Mouse (Mus musculus) limb, embryonic 14.5 days (tissue): ENCODE results near the gene Mbnl2. TPM values are rescaled to one million over a fixed set of nuclear protein-coding genes. Genes with fewer than 3 reads are reported as not detected.
A peak's percentile ranks its signal among the peaks of the same experiment; 100 is the strongest.

Experiments used
- ATAC-seq: fragments of 200-750 bp; cut with Nextera tagmentation; 2 replicates; pipeline ENCODE4 v1.8.0; 2017; ENCODE audit warnings: low read depth, moderate number of reproducible peaks, moderate TSS enrichment; ENCODE audit not compliant: low FRiP score
- DNase-seq: peaks from one replicate; pipeline ENCODE4 v3.0.0-alpha.2; 2015; ENCODE audit warnings: low spot score
- H3K27ac ChIP-seq: fragments of 300-500 bp; sonication (generic); replicated peaks from 2 replicates; pipeline ENCODE4 v1.5.1; 2014; ENCODE audit warnings: low read depth, mild to moderate bottlenecking, low read length, moderate library complexity, mixed read lengths
- H3K27me3 ChIP-seq: fragments of 300-500 bp; sonication (generic); 2 replicates; pipeline ENCODE4 v1.6.1; 2014; ENCODE audit warnings: low read length, mixed read lengths; ENCODE audit not compliant: control insufficient read depth, insufficient read depth
- H3K36me3 ChIP-seq: fragments of 300-500 bp; sonication (generic); 2 replicates; pipeline ENCODE4 v1.6.1; 2014; ENCODE audit warnings: mild to moderate bottlenecking, low read length, moderate library complexity, mixed read lengths; ENCODE audit not compliant: control insufficient read depth, insufficient read depth
- H3K4me1 ChIP-seq: fragments of 300-500 bp; sonication (generic); 2 replicates; pipeline ENCODE4 v1.6.1; 2014; ENCODE audit warnings: antibody characterized with exemption, low read length, mixed read lengths; ENCODE audit not compliant: control insufficient read depth, insufficient read depth
- H3K4me2 ChIP-seq: fragments of 300-500 bp; sonication (generic); replicated peaks from 2 replicates; pipeline ENCODE4 v1.6.1; 2014; ENCODE audit warnings: low read depth, mild to moderate bottlenecking, low read length, moderate library complexity; ENCODE audit not compliant: severe bottlenecking
- H3K4me3 ChIP-seq: fragments of 300-500 bp; sonication (generic); replicated peaks from 2 replicates; pipeline ENCODE4 v1.5.1; 2014; ENCODE audit warnings: low read length
- H3K9ac ChIP-seq: fragments of 300-500 bp; sonication (generic); 2 replicates; pipeline ENCODE4 v1.6.1; 2014; ENCODE audit warnings: mild to moderate bottlenecking, low read depth, low read length, moderate library complexity; ENCODE audit not compliant: severe bottlenecking
- H3K9me3 ChIP-seq: fragments of 300-500 bp; sonication (generic); 2 replicates; pipeline ENCODE4 v1.6.1; 2016; ENCODE audit warnings: low read length; ENCODE audit not compliant: control insufficient read depth
- POLR2A ChIP-seq: fragments of 200-500 bp; IDR thresholded peaks from 2 replicates; pipeline ENCODE4 v1.8.0; 2012; ENCODE audit warnings: inconsistent platforms, mild to moderate bottlenecking, moderate library complexity, borderline replicate concordance; ENCODE audit not compliant: insufficient read depth, insufficient read length; ENCODE audit errors: extremely low read depth
- WGBS: fragments of 180-500 bp; shearing (Covaris S2); extraction: QIAGEN DNeasy Blood & Tissue Kit; methylation state at CpG from one replicate; pipeline ENCODE4 v1.1.7; 2014; 5-methylcytosine and 5-hydroxymethylcytosine counted together
- polyA plus RNA-seq, 2 experiments: library from polyadenylated mRNA; depleted of rRNA in 1 of 2; stranded (reverse) in 1 of 2; unstranded in 1 of 2; fragments of >200 nt; fragmentation: Nextera tagmentation in 1 of 2; extraction: Ambion mirVana in 1 of 2; gene quantifications; 2 replicates each; pipeline versions ENCODE4 v1.2.1 to v1.2.3; 2012 to 2014

The Mbnl2 gene
- polyA plus RNA-seq, 2 experiments: 109 to 161 TPM

- peaks cover 44% of the 10 kb centered on the region for H3K4me1 ChIP-seq
- TF ChIP-seq POLR2A: no peak
- no peaks in the 10 kb centered on the region for H3K27me3 ChIP-seq
- WGBS: 67% methylated on average over 8 of the region's 8 CpGs
- ATAC-seq (no peak), DNase-seq (no peak)
- no peaks in the 10 kb centered on the region for H3K9me3 ChIP-seq
- H3K9ac ChIP-seq: no peak overlapping the region
- H3K4me3 ChIP-seq: no peak overlapping the region
- H3K36me3 ChIP-seq: peaks cover 6% of the 10 kb centered on the region; the same call in 1 of the 2 replicates
- H3K27ac ChIP-seq: 0 out of 2 replicates have a peak overlapping the region, but pooled peaks have one; percentile 38
- no peak overlapping the region for H3K4me2 ChIP-seq
These were observed 61.4 kb downstream of the Mbnl2 start for GRCm38 (mm10) chr14:120336841-120337240.

DNA sequence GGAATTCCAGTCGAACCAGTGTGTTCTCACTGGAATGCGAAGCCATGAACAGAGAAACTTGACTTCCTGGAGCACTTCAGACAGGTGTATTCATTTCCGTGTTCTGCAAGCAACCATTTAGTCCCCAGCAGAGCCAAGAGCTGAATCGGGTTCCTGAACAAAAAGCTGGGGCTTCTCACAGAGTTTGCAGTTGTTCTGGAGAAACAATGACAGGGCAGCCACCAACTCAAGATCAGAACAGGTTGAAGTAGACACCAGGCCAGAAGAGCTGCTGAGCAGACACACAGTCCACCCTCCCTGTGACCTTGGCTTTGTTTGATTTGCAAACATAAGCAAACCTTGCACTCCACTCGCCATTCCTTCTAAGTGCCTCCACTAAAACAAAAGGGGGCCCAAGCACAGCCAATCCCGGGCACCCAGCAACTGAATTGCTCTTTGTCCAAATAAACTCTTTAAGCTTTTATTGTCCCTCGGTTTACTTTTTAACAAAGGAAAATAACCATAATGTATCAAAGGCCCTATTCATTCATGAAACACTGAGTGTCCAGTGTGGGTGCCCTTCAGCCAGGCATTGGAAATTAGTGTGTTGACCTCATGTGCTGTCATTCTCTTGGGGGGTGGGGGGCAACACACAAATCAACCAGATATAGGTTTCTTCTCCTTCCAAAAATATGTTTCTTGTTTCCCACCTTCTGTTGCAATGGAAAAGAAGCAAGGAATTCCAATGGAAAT lies 62.4 kb downstream of the Mbnl2 start:
- no peak overlapping the region for H3K27ac ChIP-seq
- no peaks in the 10 kb centered on the region for H3K27me3 ChIP-seq
- H3K9ac ChIP-seq: no peak overlapping the region
- H3K4me1 ChIP-seq: peaks cover 43% of the 10 kb centered on the region
- WGBS: 36% methylated on average over 7 of the region's 7 CpGs
- no peak overlapping the region for H3K4me2 ChIP-seq
- H3K36me3 ChIP-seq: peaks cover 6% of the 10 kb centered on the region; the same call in 1 of the 2 replicates
- no peak for TF ChIP-seq POLR2A
- DNase-seq (no peak), ATAC-seq (no peak)
- no peak overlapping the region for H3K4me3 ChIP-seq
- no peaks in the 10 kb centered on the region for H3K9me3 ChIP-seq

DNA sequence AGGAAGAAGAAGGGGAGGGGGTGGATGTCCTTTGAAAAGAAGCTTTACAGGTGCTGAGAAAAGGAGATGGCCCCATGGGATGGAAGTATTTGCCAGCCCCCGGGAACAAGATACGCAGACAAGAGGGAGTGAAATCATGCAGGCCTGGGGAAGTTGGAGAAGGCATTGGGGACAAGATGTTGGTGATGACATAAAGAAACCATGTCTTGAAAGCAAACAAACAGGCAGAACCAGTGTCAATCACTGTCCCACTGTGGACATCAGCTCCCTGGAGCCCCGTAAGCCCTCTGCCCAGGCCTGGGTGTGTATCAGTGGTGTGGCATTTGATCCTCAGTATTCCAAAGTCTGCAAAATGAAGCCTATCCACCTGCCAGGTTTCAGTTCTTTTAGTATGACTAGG lies 63.2 kb downstream of the Mbnl2 start:
- H3K9me3 ChIP-seq: no peaks in the 10 kb centered on the region
- no peak overlapping the region for H3K27ac ChIP-seq
- peaks cover 3% of the 10 kb centered on the region; the same call in 1 of the 2 replicates for H3K36me3 ChIP-seq
- peaks cover 40% of the 10 kb centered on the region for H3K4me1 ChIP-seq
- H3K9ac ChIP-seq: no peak overlapping the region
- no peak for TF ChIP-seq POLR2A
- H3K27me3 ChIP-seq: no peaks in the 10 kb centered on the region
- H3K4me2 ChIP-seq: no peak overlapping the region
- WGBS: 90% methylated on average over 3 of the region's 3 CpGs
- DNase-seq (no peak), ATAC-seq (no peak)
- H3K4me3 ChIP-seq: no peak overlapping the region

DNA sequence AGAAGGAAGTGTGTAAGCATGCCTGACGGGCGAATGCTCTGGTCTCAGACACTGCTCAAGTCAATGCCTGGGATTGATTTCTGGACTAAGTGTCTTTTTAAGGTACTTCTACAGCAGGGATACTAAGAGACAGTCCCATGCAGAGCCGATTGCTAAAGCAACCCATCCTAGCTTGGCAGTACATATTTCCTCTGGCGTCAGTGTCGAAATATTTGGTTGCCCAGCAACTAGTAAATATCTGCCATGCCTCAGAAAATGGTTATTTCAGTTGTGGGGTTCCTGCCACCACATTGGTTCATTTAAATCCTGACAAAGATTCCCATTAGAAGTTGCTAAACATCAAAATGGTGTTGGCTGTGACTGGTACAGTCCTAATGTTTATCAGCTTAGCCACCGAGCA lies 66.4 kb downstream of the Mbnl2 start:
- TF ChIP-seq POLR2A: no peak
- Histone ChIP-seq H3K36me3 (peaks cover 6% of the 10 kb centered on the region), H3K27me3 (no peaks in the 10 kb centered on the region), H3K9ac (no peak overlapping the region), H3K4me2 (no peak overlapping the region), H3K4me1 (peaks cover 20% of the 10 kb centered on the region), H3K4me3 (no peak overlapping the region), H3K9me3 (peaks cover 11% of the 10 kb centered on the region; the same call in 1 of the 2 replicates), H3K27ac (no peak overlapping the region)
- WGBS: 77% methylated on average over 6 of the region's 6 CpGs
- no peak; the same call in 1 of the 2 replicates for ATAC-seq
- no peak for DNase-seq

DNA sequence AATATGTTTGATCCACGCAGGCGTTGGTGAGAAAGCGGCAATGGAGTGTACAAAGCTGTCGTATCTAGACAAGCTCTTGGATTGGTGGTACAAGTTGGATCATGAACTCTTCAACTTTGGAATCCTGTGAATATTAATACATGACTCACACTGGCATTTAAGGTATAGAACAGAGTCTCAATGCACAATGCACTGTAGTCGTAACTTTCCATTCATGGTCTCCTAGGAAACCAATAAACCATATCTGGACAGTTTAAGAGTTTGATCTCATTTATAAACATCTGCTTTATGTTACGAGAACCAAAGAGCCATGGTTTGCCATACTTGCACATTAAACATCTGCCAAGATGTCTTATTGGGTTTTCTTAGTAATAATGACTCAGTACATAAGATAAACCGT lies 66.9 kb downstream of the Mbnl2 start:
- TF ChIP-seq POLR2A: no peak
- Histone ChIP-seq H3K9me3 (peaks cover 13% of the 10 kb centered on the region; the same call in 1 of the 2 replicates), H3K9ac (no peak overlapping the region), H3K4me1 (peaks cover 16% of the 10 kb centered on the region; the same call in 1 of the 2 replicates), H3K4me3 (no peak overlapping the region), H3K4me2 (no peak overlapping the region), H3K27me3 (no peaks in the 10 kb centered on the region), H3K27ac (no peak overlapping the region), H3K36me3 (peaks cover 9% of the 10 kb centered on the region)
- DNase-seq (peak; percentile 42), ATAC-seq (peak; percentile 70)
- 63% methylated on average over 7 of the region's 7 CpGs for WGBS
